Mouse (Mus musculus) 3134 (cell line): ENCODE data around the gene Cxcr5.

Experiments
- DNase-seq: peaks from one replicate; pipeline ENCODE4 v3.0.0-alpha.2; 2011; ENCODE audit warnings: low spot score; ENCODE audit not compliant: insufficient read length; ENCODE audit errors: extremely low read depth

The Cxcr5 gene

GRCm38 (mm10) chr9:44496803-44497461, 64.7 kb downstream of the Cxcr5 start:
- DNase-seq: no peak

DNA sequence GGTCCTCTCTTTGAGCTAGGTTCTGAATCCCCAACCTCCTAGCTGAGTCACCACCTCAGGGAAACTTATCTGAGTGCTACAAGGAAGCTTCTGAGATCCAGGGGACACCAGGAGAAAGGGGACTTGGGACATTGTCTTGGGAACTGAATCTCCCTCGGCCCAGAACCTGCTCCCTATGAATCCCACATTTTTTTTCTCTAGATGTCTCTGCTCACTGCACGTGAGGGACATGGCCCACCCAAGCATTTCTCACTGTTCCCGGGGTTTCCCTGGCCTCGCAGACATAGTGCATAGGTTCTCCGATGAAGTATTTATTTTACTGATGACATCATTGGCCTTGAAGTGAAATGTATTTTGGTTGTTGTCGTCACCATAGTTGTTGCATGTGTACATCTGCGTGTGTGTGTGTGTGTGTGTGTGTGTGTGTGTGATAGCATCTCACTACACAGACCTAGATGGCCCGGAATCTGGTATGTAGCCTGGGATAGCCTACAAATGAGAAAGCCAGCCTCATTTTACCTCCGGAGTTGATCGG, 65.8 kb downstream of the Cxcr5 start:
- no peak for DNase-seq

DNA sequence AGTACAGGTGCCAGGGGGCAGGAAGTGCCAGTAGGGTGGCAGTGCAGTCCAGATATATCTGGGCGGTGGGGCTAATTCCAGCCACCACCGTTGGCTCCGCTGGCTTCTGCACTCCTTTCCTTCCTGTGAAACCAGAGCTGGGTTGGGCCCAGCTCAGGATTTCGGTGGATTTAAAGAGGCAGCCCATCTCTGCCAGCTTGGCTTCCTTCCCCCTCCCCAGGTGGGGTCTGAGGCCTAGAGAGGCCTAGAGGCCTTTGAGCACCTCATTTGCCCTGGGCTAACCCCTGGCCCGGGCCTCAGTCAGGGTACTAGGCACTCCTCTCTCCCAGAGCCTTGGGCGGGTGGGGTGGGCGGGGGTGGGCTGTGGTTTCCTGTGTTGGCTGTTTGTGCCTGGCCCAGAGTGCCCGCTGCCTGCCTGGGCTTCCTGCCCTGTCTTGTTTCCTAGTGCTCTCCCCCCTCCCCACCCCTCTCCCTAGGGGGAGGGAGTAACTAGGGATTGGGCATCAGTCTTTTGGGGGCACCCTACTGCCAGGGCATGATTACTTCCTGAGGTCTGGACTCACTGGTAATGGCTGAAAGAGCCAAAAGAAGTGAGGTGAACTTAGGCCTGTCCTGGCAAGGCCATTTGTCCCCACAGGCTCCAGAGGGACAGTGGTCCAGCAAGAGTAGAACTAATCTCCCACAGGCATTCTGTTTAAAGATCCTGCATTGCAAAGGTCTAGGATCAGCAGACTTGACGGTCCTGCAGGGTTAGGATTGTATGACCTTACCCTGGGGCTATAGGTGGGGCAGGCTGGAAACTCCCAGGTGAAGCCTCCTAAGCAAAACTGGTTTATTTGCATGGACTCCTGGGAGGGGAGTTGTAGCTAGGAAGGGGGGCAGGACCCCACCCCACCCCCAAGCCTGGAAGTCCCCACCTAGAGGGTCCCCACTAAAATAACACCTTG, 66.5 kb downstream of the Cxcr5 start:
- peak; percentile 60 for DNase-seq

- DNase-seq: peak; percentile 85
Measured at GRCm38 (mm10) chr9:44494261-44494862, 67.3 kb downstream of the Cxcr5 start.

- DNase-seq: no peak
Measured at GRCm38 (mm10) chr9:44492631-44493461, 68.8 kb downstream of the Cxcr5 start.

- DNase-seq: no peak
Measured at GRCm38 (mm10) chr9:44491351-44491750, 70.3 kb downstream of the Cxcr5 start.

- peak; percentile 63 for DNase-seq
Measured at GRCm38 (mm10) chr9:44490086-44490967, 71.3 kb downstream of the Cxcr5 start.

- peak; percentile 57 for DNase-seq
Measured at GRCm38 (mm10) chr9:44489651-44490085, 72.0 kb downstream of the Cxcr5 start.

- peak; percentile 68 for DNase-seq
Measured at GRCm38 (mm10) chr9:44488855-44489381, 72.8 kb downstream of the Cxcr5 start.

- DNase-seq: no peak
Measured at GRCm38 (mm10) chr9:44488416-44488815, 73.3 kb downstream of the Cxcr5 start.

GRCm38 (mm10) chr9:44487441-44487840, 74.2 kb downstream of the Cxcr5 start:
- DNase-seq: peak; percentile 49

DNA sequence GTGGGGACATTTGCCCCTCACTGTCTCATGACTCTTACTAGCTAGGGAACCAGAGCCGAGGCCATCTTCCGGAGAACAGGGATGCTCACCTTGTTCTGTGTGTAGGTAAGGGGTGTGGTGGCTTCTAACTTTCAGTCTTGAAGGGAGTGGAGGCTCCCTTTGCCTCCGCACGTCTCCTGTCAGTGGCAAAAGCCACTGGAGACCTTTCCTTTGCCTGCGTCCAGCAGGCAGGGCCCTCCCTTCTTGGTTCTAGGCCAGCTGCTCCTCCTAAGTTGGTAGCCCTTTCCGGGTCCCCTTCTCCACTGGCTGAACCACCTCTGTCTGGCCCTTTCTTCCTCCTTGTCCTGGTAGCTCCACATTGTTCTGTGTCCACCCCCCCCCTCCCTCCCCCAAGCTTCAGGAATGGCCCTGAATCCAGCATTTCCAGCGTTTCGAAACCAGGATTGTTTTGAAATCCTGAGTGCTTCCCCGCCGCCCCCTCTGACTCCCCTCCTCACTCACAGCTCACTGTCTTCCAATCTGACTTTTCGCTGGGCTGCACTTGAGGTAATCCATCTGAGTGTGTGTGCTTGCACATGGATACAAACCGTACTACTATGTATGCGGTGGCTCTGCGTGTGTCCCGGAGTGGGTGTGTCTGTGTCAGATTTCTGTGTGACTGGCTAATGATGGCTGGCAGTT, 74.8 kb downstream of the Cxcr5 start:
- peak; percentile 35 for DNase-seq

GRCm38 (mm10) chr9:44486335-44486734, 75.3 kb downstream of the Cxcr5 start:
- DNase-seq: peak; percentile 72

GRCm38 (mm10) chr9:44485516-44486161, 76.0 kb downstream of the Cxcr5 start:
- DNase-seq: peak; percentile 44

DNA sequence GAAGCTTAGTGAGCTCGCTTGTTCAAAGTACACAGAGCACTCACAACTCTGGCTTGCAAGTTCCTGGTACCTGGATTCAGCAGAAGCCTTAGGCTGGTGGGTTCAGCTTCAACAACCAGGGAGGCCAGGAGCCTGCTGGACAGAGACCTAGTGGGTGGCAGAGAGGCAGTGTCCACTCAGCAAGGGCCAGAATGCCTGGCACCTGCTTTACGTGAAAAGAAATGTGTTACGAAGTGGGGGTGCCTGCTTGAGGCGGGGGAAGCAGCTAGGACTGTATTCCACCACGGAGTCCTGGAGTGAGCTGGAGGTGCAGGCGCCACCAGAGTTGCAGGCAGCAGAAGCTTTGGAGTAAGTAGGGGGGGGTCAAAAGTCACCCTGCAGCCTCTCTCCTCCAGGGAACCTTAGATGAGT, 76.6 kb downstream of the Cxcr5 start:
- no peak for DNase-seq

DNA sequence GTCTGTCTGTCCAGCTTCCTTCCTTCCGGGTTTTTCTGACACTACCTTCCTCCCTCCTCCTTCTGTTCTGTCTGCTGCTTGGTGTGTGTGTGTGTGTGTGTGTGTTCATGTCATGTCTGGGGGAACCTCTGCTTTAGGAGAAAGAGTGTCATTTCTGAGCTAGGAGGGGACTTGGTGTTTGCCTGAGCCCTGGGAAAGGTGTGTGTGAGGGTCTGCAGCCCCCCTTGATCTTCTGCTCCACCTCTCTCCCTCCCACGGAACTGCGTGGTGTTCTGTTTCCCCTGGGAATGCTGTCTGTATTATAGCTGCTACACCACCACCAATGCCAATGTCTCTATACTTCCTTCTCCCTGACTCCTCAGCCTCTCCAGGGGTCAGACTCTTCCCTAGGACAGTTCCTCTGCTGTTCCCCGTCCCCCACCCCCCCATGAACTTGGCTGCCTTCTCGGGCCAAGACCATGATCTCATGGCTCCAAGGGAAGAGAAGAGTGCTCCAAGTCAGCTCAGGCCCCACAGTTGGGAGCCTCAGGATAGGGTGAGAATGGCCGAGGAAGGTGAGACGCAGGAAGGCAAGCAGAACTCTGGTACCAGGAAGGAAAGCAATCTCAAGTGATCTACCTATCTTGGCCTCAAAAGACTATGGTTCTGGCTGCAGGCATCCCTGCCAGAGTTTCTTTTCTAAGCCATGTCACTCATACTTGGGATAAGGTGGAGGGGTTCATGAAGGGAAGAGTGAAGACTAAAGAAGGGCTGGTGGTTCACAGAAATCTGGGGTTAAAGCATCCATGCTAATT, 77.2 kb downstream of the Cxcr5 start:
- DNase-seq: peak; percentile 28

DNA sequence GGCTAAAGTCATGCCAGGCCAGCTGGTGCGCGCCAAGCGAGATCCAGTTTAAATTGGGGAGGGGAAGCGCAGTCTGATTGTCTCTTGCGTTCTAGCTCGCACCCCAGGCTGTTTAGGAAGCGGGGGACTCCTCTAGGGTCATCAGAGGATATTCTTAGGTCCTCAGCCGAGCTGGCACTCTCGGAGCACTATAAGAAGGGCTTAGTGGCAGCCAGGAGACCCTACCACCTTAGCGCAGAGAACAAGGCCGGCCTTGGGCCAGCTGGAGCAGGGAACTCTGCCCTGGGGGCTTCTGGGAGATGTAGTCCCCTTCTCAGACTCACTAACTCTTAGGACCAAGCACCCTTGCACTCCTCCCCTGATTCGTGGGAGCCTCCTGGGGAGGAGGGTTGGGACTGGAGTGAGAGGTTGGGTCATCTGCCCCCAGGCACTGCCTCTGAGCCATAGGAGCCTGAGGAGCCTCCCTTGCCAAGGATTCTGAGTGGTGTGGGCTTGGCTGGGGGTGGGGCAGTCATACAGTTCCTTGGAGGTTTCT, 78.1 kb downstream of the Cxcr5 start:
- peak; percentile 88 for DNase-seq
